In the genomic region with DNA sequence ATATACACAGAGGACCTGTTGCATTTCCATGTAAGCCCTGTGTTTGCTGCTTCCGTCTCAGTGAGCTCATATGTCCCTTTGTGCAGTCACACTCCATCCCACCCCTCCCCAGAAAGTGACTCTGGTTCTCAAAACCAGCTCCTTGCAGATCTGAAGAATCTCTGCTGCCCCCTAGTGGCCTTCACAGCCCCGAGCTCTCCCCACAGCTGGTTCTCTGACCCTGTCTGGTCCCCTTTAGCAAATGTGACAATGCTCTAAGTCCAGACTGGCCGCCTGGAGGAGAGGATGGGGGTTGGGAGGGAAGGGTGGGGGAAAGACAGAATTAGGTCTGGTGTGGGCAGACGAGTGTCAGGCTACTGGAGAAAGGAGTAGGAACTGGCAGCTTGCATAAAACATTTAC, we compare ENCODE assay signal across 8 mouse cellular contexts. TPM values are rescaled to one million over a fixed set of nuclear protein-coding genes. Genes with fewer than 3 reads are reported as not detected.
DNase-seq lines count a peak whose midpoint lies in the region; ATAC-seq and TF ChIP-seq lines count a peak whose summit lies in the region.

No protein-coding gene starts in this region.

- peak; percentile 82 for TF ChIP-seq CTCF in gastrocnemius, adult 2 months (IDR thresholded peaks at IDR 0.05)
- peak; percentile 85 for TF ChIP-seq CTCF in hindbrain, postnatal 0 days (IDR thresholded peaks at IDR 0.05; ENCODE audit: low read depth)

- ATAC-seq in hindbrain, postnatal 0 days: peak; percentile 73
- ATAC-seq in limb, embryonic 11.5 days (ENCODE audit: insufficient number of reproducible peaks, low FRiP score, low TSS enrichment, low read depth): peak; percentile 56; the same call in 1 of the 2 replicates
- peak; percentile 78; the same call in 1 of the 2 replicates for ATAC-seq in midbrain, embryonic 14.5 days (ENCODE audit: low FRiP score, low TSS enrichment)

- H3K36me3 ChIP-seq in hindbrain, postnatal 0 days (ENCODE audit: insufficient read depth, low read length): peaks cover 2% of the 10 kb centered on the region; the same call in 1 of the 2 replicates
- H3K36me3 ChIP-seq in limb, embryonic 11.5 days (ENCODE audit: control insufficient read depth, insufficient read depth, low read length): no peaks in the 10 kb centered on the region; the same call in 1 of the 2 replicates
- H3K36me3 ChIP-seq in midbrain, embryonic 14.5 days (ENCODE audit: control insufficient read depth, insufficient read depth, low read length): peaks cover 10% of the 10 kb centered on the region; the same call in 1 of the 2 replicates

- no peaks in the 10 kb centered on the region for H3K4me1 ChIP-seq in hindbrain, postnatal 0 days (ENCODE audit: insufficient read depth, low read length)
- H3K4me1 ChIP-seq in limb, embryonic 11.5 days (ENCODE audit: control insufficient read depth, insufficient read depth, low read length): no peaks in the 10 kb centered on the region
- no peaks in the 10 kb centered on the region for H3K4me1 ChIP-seq in midbrain, embryonic 14.5 days (ENCODE audit: control insufficient read depth, insufficient read depth, low read length)

- H3K4me2 ChIP-seq in hindbrain, postnatal 0 days (ENCODE audit: low read depth, low read length): no peak overlapping the region
- no peak overlapping the region for H3K4me2 ChIP-seq in limb, embryonic 11.5 days (ENCODE audit: low read depth, severe bottlenecking)
- H3K4me2 ChIP-seq in midbrain, embryonic 14.5 days (ENCODE audit: low read length): no peak overlapping the region

- H3K4me3 ChIP-seq in gastrocnemius, adult 2 months: no peak overlapping the region
- no peak overlapping the region for H3K4me3 ChIP-seq in hindbrain, postnatal 0 days (ENCODE audit: low read length)
- no peak overlapping the region for H3K4me3 ChIP-seq in limb, embryonic 11.5 days (ENCODE audit: low read depth, low read length)
- no peak overlapping the region for H3K4me3 ChIP-seq in midbrain, embryonic 14.5 days (replicated peaks; ENCODE audit: low read depth, low read length)

- no peaks in the 10 kb centered on the region for H3K9me3 ChIP-seq in hindbrain, postnatal 0 days (ENCODE audit: low read length)
- H3K9me3 ChIP-seq in limb, embryonic 11.5 days (ENCODE audit: control insufficient read depth, low read length): no peaks in the 10 kb centered on the region
- H3K9me3 ChIP-seq in midbrain, embryonic 14.5 days (ENCODE audit: control insufficient read depth, low read length): no peaks in the 10 kb centered on the region

- H3K9ac ChIP-seq in hindbrain, postnatal 0 days (replicated peaks; ENCODE audit: low read length): no peak overlapping the region
- no peak overlapping the region for H3K9ac ChIP-seq in limb, embryonic 11.5 days (ENCODE audit: low read length)
- no peak overlapping the region for H3K9ac ChIP-seq in midbrain, embryonic 14.5 days (replicated peaks; ENCODE audit: low read length)

- WGBS in hindbrain, postnatal 0 days: 2% methylated on average over 4 of the region's 4 CpGs
- 2% methylated on average over 4 of the region's 4 CpGs for WGBS in limb, embryonic 11.5 days
- WGBS in midbrain, embryonic 14.5 days: 0% methylated on average over 4 of the region's 4 CpGs

- DNase-seq in left cerebral cortex, adult 18-20 months (ENCODE audit: low spot score in 2 of 2): peak; percentile 71 to 83
- DNase-seq in left cerebral cortex, adult 11 months (ENCODE audit: low spot score): no peak
- peak; percentile 78 to 88 for DNase-seq in cerebellum, postnatal 14 days
- peak; percentile 81 for DNase-seq in gastrocnemius, adult 2 months
- DNase-seq in hindbrain, postnatal 0 days (ENCODE audit: low spot score): peak; percentile 90
- peak; percentile 93 for DNase-seq in limb, embryonic 11.5 days (ENCODE audit: low spot score)
- peak; percentile 92 for DNase-seq in midbrain, embryonic 14.5 days
- DNase-seq in spleen, adult 18-20 months: peak; percentile 24 to 69

- intact Hi-C loops in gastrocnemius, adult 2 months (cut with DNase I): no loop called here

- H3K27me3 ChIP-seq in hindbrain, postnatal 0 days (ENCODE audit: insufficient read depth, low read length): no peaks in the 10 kb centered on the region
- no peaks in the 10 kb centered on the region for H3K27me3 ChIP-seq in limb, embryonic 11.5 days (ENCODE audit: control insufficient read depth, insufficient read depth, low read length)
- no peaks in the 10 kb centered on the region for H3K27me3 ChIP-seq in midbrain, embryonic 14.5 days (ENCODE audit: control insufficient read depth, insufficient read depth, low read length)

- no peak overlapping the region for H3K27ac ChIP-seq in gastrocnemius, adult 2 months
- no peak overlapping the region for H3K27ac ChIP-seq in hindbrain, postnatal 0 days
- H3K27ac ChIP-seq in limb, embryonic 11.5 days (replicated peaks; ENCODE audit: low read depth, low read length): no peak overlapping the region
- H3K27ac ChIP-seq in midbrain, embryonic 14.5 days (replicated peaks; ENCODE audit: low read depth, low read length): no peak overlapping the region

RNA-seq across cellular contexts. Expression of gene Selenow, which starts 10.0 kb away (rescaled TPM):
- 1,000 to 10,000 TPM; 1,080 TPM for total RNA-seq in left cerebral cortex, adult 18-20 months (2021)
- total RNA-seq in gastrocnemius, adult 2 months (2021): 1,000 to 10,000 TPM; 1,391 to 1,893 TPM
- 501 and 566 TPM in 2 replicates for total RNA-seq in hindbrain, postnatal 0 days (2014; rRNA removed)
- 1,894 and 2,002 TPM in 2 replicates for polyA plus RNA-seq in hindbrain, postnatal 0 days (2015; fragmentation: Nextera tagmentation; extraction: Ambion mirVana)
- 778 and 804 TPM in 2 replicates for polyA plus RNA-seq in limb, embryonic 11.5 days (2014; fragmentation: Nextera tagmentation; extraction: Ambion mirVana)
- 1,539 and 1,832 TPM in 2 replicates for polyA plus RNA-seq in midbrain, embryonic 14.5 days (2014; fragmentation: Nextera tagmentation; extraction: Ambion mirVana)

RNA-seq across cellular contexts. Expression of gene Crxos, which starts 29.8 kb away (rescaled TPM):
- under 1 TPM in 1 of 2 experiments, not detected in 1; 0.19 TPM for total RNA-seq in left cerebral cortex, adult 18-20 months (2021)
- total RNA-seq in gastrocnemius, adult 2 months (2021): not detected
- total RNA-seq in hindbrain, postnatal 0 days (2014; rRNA removed): not detected in 2 replicates
- polyA plus RNA-seq in hindbrain, postnatal 0 days (2015; fragmentation: Nextera tagmentation; extraction: Ambion mirVana): 0.15 TPM in 1 of 2 replicates, not detected in the other
- not detected in 2 replicates for polyA plus RNA-seq in limb, embryonic 11.5 days (2014; fragmentation: Nextera tagmentation; extraction: Ambion mirVana)
- 0.22 TPM in 1 of 2 replicates, not detected in the other for polyA plus RNA-seq in midbrain, embryonic 14.5 days (2014; fragmentation: Nextera tagmentation; extraction: Ambion mirVana)

RNA-seq across cellular contexts. Expression of gene Crx, which starts 32.4 kb away (rescaled TPM):
- not detected for total RNA-seq in left cerebral cortex, adult 18-20 months (2021)
- total RNA-seq in gastrocnemius, adult 2 months (2021): not detected
- not detected in 2 replicates for total RNA-seq in hindbrain, postnatal 0 days (2014; rRNA removed)
- not detected in 2 replicates for polyA plus RNA-seq in hindbrain, postnatal 0 days (2015; fragmentation: Nextera tagmentation; extraction: Ambion mirVana)
- polyA plus RNA-seq in limb, embryonic 11.5 days (2014; fragmentation: Nextera tagmentation; extraction: Ambion mirVana): not detected in 2 replicates
- polyA plus RNA-seq in midbrain, embryonic 14.5 days (2014; fragmentation: Nextera tagmentation; extraction: Ambion mirVana): 0.18 TPM in 1 of 2 replicates, not detected in the other

RNA-seq across cellular contexts. Expression of gene Nop53, which starts 33.7 kb away (rescaled TPM):
- total RNA-seq in left cerebral cortex, adult 18-20 months (2021): 100 to 1,000 TPM; 116 to 129 TPM
- 10 to 100 TPM; 85.7 to 97.4 TPM for total RNA-seq in gastrocnemius, adult 2 months (2021)
- total RNA-seq in hindbrain, postnatal 0 days (2014; rRNA removed): 76.5 and 82.1 TPM in 2 replicates
- 124 and 127 TPM in 2 replicates for polyA plus RNA-seq in hindbrain, postnatal 0 days (2015; fragmentation: Nextera tagmentation; extraction: Ambion mirVana)
- 195 and 197 TPM in 2 replicates for polyA plus RNA-seq in limb, embryonic 11.5 days (2014; fragmentation: Nextera tagmentation; extraction: Ambion mirVana)
- 135 and 136 TPM in 2 replicates for polyA plus RNA-seq in midbrain, embryonic 14.5 days (2014; fragmentation: Nextera tagmentation; extraction: Ambion mirVana)

RNA-seq across cellular contexts. Expression of gene Ehd2, which starts 55.2 kb away (rescaled TPM):
- 1 to 10 TPM; 4.5 to 6.1 TPM for total RNA-seq in left cerebral cortex, adult 18-20 months (2021)
- 10 to 100 TPM; 31.4 to 38.7 TPM for total RNA-seq in gastrocnemius, adult 2 months (2021)
- 5.0 and 9.5 TPM in 2 replicates for total RNA-seq in hindbrain, postnatal 0 days (2014; rRNA removed)
- 4.4 and 5.3 TPM in 2 replicates for polyA plus RNA-seq in hindbrain, postnatal 0 days (2015; fragmentation: Nextera tagmentation; extraction: Ambion mirVana)
- polyA plus RNA-seq in limb, embryonic 11.5 days (2014; fragmentation: Nextera tagmentation; extraction: Ambion mirVana): 8.1 and 9.3 TPM in 2 replicates
- 3.1 and 3.9 TPM in 2 replicates for polyA plus RNA-seq in midbrain, embryonic 14.5 days (2014; fragmentation: Nextera tagmentation; extraction: Ambion mirVana)
